Mouse (Mus musculus) liver, embryonic 14.5 days (tissue): Measurements from ENCODE around the gene Adgrg5. TPM values are rescaled to one million over a fixed set of nuclear protein-coding genes. Genes with fewer than 3 reads are reported as not detected.

Experiments used
- ATAC-seq: fragments of 200-750 bp; cut with Nextera tagmentation; 2 replicates; pipeline ENCODE4 v1.8.0; 2017; ENCODE audit warnings: moderate number of reproducible peaks, mild to moderate bottlenecking, moderate library complexity; ENCODE audit not compliant: insufficient read depth
- DNase-seq, 3 experiments: peaks; one replicate each; pipeline ENCODE4 v3.0.0-alpha.2; 2012 to 2013; ENCODE audit warnings: low read depth in 3 of 3, low spot score in 3 of 3
- H3K27ac ChIP-seq: fragments of 300-500 bp; sonication (generic); 2 replicates; pipeline ENCODE4 v1.5.1; 2014; ENCODE audit warnings: moderate library complexity, mild to moderate bottlenecking, control low read depth, inconsistent platforms
- H3K27me3 ChIP-seq: fragments of 300-500 bp; sonication (generic); 2 replicates; pipeline ENCODE4 v1.6.1; 2014; ENCODE audit warnings: mild to moderate bottlenecking, low read length, moderate library complexity; ENCODE audit not compliant: control insufficient read depth, insufficient read depth
- H3K36me3 ChIP-seq: fragments of 300-500 bp; sonication (generic); replicated peaks from 2 replicates; pipeline ENCODE4 v1.6.1; 2014; ENCODE audit warnings: low read depth; ENCODE audit not compliant: control insufficient read depth, insufficient read depth
- H3K4me1 ChIP-seq, 2 experiments: fragments of 200-500 bp in 1 of 2; fragments of 300-500 bp in 1 of 2; sonication (generic) in 1 of 2; replicated peaks; 2 replicates each; pipeline ENCODE4 v1.6.1; 2012 to 2014; ENCODE audit warnings: antibody characterized with exemption in 1 of 2, inconsistent platforms in 1 of 2, low read length in 1 of 2; ENCODE audit not compliant: control insufficient read depth in 2 of 2, insufficient read depth in 2 of 2
- H3K4me2 ChIP-seq: fragments of 300-500 bp; sonication (generic); 2 replicates; pipeline ENCODE4 v1.6.1; 2014; ENCODE audit warnings: low read depth, mild to moderate bottlenecking, control low read depth, moderate library complexity
- H3K4me3 ChIP-seq, 2 experiments: fragments of 200-500 bp in 1 of 2; fragments of 300-500 bp in 1 of 2; sonication (generic) in 1 of 2; 2 replicates each; pipeline ENCODE4 v1.5.1; 2012 to 2014; ENCODE audit warnings: low read depth in 2 of 2, low read length in 2 of 2, mild to moderate bottlenecking in 2 of 2, control low read depth in 1 of 2, inconsistent platforms in 1 of 2, moderate library complexity in 1 of 2; ENCODE audit not compliant: insufficient read depth in 1 of 2
- H3K9ac ChIP-seq: fragments of 300-500 bp; sonication (generic); replicated peaks from 2 replicates; pipeline ENCODE4 v1.6.1; 2014; ENCODE audit warnings: mild to moderate bottlenecking, control low read depth, moderate library complexity
- H3K9me3 ChIP-seq: fragments of 300-500 bp; sonication (generic); 2 replicates; pipeline ENCODE4 v1.6.1; 2016; ENCODE audit warnings: low read length, mixed read lengths; ENCODE audit not compliant: control insufficient read depth
- CTCF ChIP-seq: IDR thresholded peaks from 2 replicates; pipeline ENCODE4 v1.5.1; 2016; ENCODE audit warnings: antibody characterized with exemption, low read depth, control low read depth
- EP300 ChIP-seq: IDR thresholded peaks from 2 replicates; pipeline ENCODE4 v1.6.1; 2016; ENCODE audit warnings: antibody characterized with exemption, low read depth
- WGBS: fragments of 180-500 bp; shearing (Covaris S2); extraction: QIAGEN DNeasy Blood & Tissue Kit; methylation state at CpG from one replicate; pipeline ENCODE4 v1.1.7; 2014; ENCODE audit not compliant: insufficient replicate concordance; 5-methylcytosine and 5-hydroxymethylcytosine counted together
- polyA plus RNA-seq, 2 experiments: library from polyadenylated mRNA; depleted of rRNA in 1 of 2; stranded (reverse) in 1 of 2; unstranded in 1 of 2; fragments of >200 nt; fragmentation: Nextera tagmentation in 1 of 2; extraction: Ambion mirVana in 1 of 2; gene quantifications; 2 replicates each; pipeline versions ENCODE4 v1.2.1 to v1.2.3; 2012 to 2014

The Adgrg5 gene
- polyA plus RNA-seq, 2 experiments, result 0.14 to 0.54 TPM

- no peaks in the 10 kb centered on the region for H3K36me3 ChIP-seq
- peaks cover 33 to 50% of the 10 kb centered on the region in 2 experiments for H3K4me1 ChIP-seq
- H3K4me2 ChIP-seq, result peak overlapping the region; percentile 69
- ATAC-seq (no peak), DNase-seq (no peak)
- TF ChIP-seq CTCF (no peak), EP300 (no peak)
- H3K9me3 ChIP-seq, result no peaks in the 10 kb centered on the region
- H3K4me3 ChIP-seq, result peak overlapping the region; percentile 12 to 46; a peak in 3 of 4 replicates
- H3K27me3 ChIP-seq, result no peaks in the 10 kb centered on the region
- 30% methylated on average over 13 of the region's 13 CpGs for WGBS
- no peak overlapping the region; the same call in 1 of the 2 replicates for H3K9ac ChIP-seq
- H3K27ac ChIP-seq, result no peak overlapping the region
Measured at GRCm38 (mm10) chr8:94978593-94979319, 55.3 kb downstream of the Adgrg5 start.

DNA sequence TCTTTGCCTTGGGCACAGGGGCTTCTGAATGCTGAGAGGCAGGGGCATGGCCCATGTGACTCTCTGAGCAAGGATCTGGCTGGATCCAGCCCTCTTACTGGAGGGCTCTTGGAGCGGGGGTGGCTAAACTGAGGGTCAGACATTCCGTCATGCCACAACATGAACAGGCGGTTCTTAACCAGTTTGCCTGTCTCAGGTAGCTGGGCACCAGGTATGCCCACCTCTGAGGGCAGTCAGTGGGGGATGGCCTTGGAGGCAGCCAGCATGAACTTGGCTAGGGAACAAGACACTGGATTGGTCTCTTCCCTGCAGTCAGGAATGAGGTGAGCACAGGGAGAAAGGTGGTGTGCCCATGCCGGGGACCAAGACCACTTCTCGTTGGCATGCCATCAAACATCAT, 56.7 kb downstream of the Adgrg5 start:
- no peak for ATAC-seq
- Histone ChIP-seq H3K4me1 (peaks cover 36 to 43% of the 10 kb centered on the region in 2 experiments), H3K27ac (no peak overlapping the region), H3K27me3 (no peaks in the 10 kb centered on the region), H3K9me3 (no peaks in the 10 kb centered on the region), H3K4me2 (no peak overlapping the region), H3K9ac (no peak overlapping the region), H3K36me3 (no peaks in the 10 kb centered on the region), H3K4me3 (no peak overlapping the region)
- DNase-seq, result no peak
- WGBS, result 74% methylated on average over 5 of the region's 5 CpGs
- TF ChIP-seq EP300 (no peak), CTCF (no peak)

GRCm38 (mm10) chr8:94980976-94981375, 57.5 kb downstream of the Adgrg5 start:
- TF ChIP-seq CTCF, result peak; percentile 17; the same call in 1 of the 2 replicates
- TF ChIP-seq EP300, result no peak
- 25% methylated on average over 8 of the region's 8 CpGs for WGBS
- no peaks in the 10 kb centered on the region for H3K27me3 ChIP-seq
- no peak overlapping the region for H3K4me2 ChIP-seq
- no peak overlapping the region for H3K9ac ChIP-seq
- no peak overlapping the region for H3K27ac ChIP-seq
- H3K4me3 ChIP-seq, result no peak overlapping the region
- no peaks in the 10 kb centered on the region for H3K36me3 ChIP-seq
- H3K9me3 ChIP-seq, result no peaks in the 10 kb centered on the region
- peaks cover 32 to 37% of the 10 kb centered on the region in 2 experiments for H3K4me1 ChIP-seq
- ATAC-seq, result no peak
- no peak for DNase-seq

- WGBS, result 67% methylated on average over 7 of the region's 7 CpGs
- DNase-seq, result no peak
- no peak overlapping the region for H3K4me2 ChIP-seq
- no peak overlapping the region for H3K4me3 ChIP-seq
- no peak for TF ChIP-seq CTCF
- no peak for TF ChIP-seq EP300
- no peaks in the 10 kb centered on the region for H3K9me3 ChIP-seq
- H3K27ac ChIP-seq, result no peak overlapping the region
- H3K27me3 ChIP-seq, result no peaks in the 10 kb centered on the region
- H3K4me1 ChIP-seq, result peaks cover 32 to 34% of the 10 kb centered on the region in 2 experiments
- no peak overlapping the region for H3K9ac ChIP-seq
- no peaks in the 10 kb centered on the region for H3K36me3 ChIP-seq
- ATAC-seq, result no peak
Measured at GRCm38 (mm10) chr8:94981848-94982247, 58.4 kb downstream of the Adgrg5 start.

DNA sequence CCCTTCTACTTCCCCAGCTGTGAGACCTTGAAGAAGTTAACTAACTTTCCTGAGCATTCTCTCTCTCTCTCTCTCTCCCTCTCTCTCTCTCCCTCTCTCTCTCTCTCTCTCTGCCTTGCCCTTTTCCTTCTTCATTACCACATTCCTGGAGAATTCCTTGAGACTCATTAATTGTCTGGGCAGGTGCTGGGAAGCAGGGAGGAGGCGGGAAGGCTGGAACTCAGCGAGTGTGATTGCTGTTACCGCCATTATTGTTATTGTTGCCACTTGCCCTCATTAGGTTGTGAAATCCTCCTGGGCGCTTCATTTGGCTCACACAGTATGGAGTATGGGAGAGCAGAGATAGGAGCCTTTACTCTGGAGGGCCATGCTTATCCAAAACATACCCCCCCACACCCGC, 59.7 kb downstream of the Adgrg5 start:
- Histone ChIP-seq H3K9me3 (no peaks in the 10 kb centered on the region), H3K36me3 (no peaks in the 10 kb centered on the region), H3K4me2 (peak overlapping the region; percentile 99), H3K27me3 (no peaks in the 10 kb centered on the region), H3K9ac (peak overlapping the region; percentile 99), H3K4me1 (peaks cover 39 to 43% of the 10 kb centered on the region in 2 experiments), H3K4me3 (no peak overlapping the region), H3K27ac (peak overlapping the region; percentile 98)
- 17% methylated on average over 5 of the region's 5 CpGs for WGBS
- TF ChIP-seq EP300, result no peak
- ATAC-seq, result peak; percentile 21
- DNase-seq, result no peak
